Mouse (Mus musculus) liver, embryonic 16.5 days (tissue): ENCODE results near the gene Tenm4. TPM values are rescaled to one million over a fixed set of nuclear protein-coding genes. Genes with fewer than 3 reads are reported as not detected.

Experiments
- ATAC-seq: fragments of 200-750 bp; cut with Nextera tagmentation; 2 replicates; pipeline ENCODE4 v1.8.0; 2017; ENCODE audit warnings: low read depth, mild to moderate bottlenecking, moderate number of reproducible peaks, moderate library complexity
- H3K27ac ChIP-seq: fragments of 300-500 bp; sonication (generic); 2 replicates; pipeline ENCODE4 v1.5.1; 2014; ENCODE audit warnings: mild to moderate bottlenecking, low read length
- H3K27me3 ChIP-seq: fragments of 300-500 bp; sonication (generic); 2 replicates; pipeline ENCODE4 v1.6.1; 2014; ENCODE audit warnings: low read depth, low read length, mixed read lengths; ENCODE audit not compliant: control insufficient read depth, insufficient read depth
- H3K36me3 ChIP-seq: fragments of 300-500 bp; sonication (generic); 2 replicates; pipeline ENCODE4 v1.6.1; 2014; ENCODE audit warnings: mild to moderate bottlenecking; ENCODE audit not compliant: control insufficient read depth, insufficient read depth
- H3K4me1 ChIP-seq: fragments of 300-500 bp; sonication (generic); 2 replicates; pipeline ENCODE4 v1.6.1; 2014; ENCODE audit warnings: low read depth, low read length, mixed read lengths; ENCODE audit not compliant: control insufficient read depth
- H3K4me2 ChIP-seq: fragments of 300-500 bp; sonication (generic); 2 replicates; pipeline ENCODE4 v1.6.1; 2014; ENCODE audit warnings: low read depth, low read length, mixed read lengths
- H3K4me3 ChIP-seq: fragments of 300-500 bp; sonication (generic); 2 replicates; pipeline ENCODE4 v1.5.1; 2014; ENCODE audit warnings: low read depth, mild to moderate bottlenecking, low read length
- H3K9ac ChIP-seq: fragments of 300-500 bp; sonication (generic); 2 replicates; pipeline ENCODE4 v1.6.1; 2014; ENCODE audit warnings: low read depth, low read length
- H3K9me3 ChIP-seq: fragments of 300-500 bp; sonication (generic); replicated peaks from 2 replicates; pipeline ENCODE4 v1.6.1; 2016; ENCODE audit warnings: low read length; ENCODE audit not compliant: control insufficient read depth
- WGBS: fragments of 180-500 bp; shearing (Covaris S2); extraction: QIAGEN DNeasy Blood & Tissue Kit; methylation state at CpG from one replicate; pipeline ENCODE4 v1.1.7; 2014; ENCODE audit not compliant: insufficient replicate concordance; 5-methylcytosine and 5-hydroxymethylcytosine counted together
- polyA plus RNA-seq: library from polyadenylated mRNA; unstranded; fragments of >200 nt; fragmentation: Nextera tagmentation; extraction: Ambion mirVana; gene quantifications from 2 replicates; pipeline ENCODE4 v1.2.1, GENCODE M21; 2015

Tenm4 gene
- polyA plus RNA-seq, 1 experiment from 2014 or later: 2.4 TPM

DNA sequence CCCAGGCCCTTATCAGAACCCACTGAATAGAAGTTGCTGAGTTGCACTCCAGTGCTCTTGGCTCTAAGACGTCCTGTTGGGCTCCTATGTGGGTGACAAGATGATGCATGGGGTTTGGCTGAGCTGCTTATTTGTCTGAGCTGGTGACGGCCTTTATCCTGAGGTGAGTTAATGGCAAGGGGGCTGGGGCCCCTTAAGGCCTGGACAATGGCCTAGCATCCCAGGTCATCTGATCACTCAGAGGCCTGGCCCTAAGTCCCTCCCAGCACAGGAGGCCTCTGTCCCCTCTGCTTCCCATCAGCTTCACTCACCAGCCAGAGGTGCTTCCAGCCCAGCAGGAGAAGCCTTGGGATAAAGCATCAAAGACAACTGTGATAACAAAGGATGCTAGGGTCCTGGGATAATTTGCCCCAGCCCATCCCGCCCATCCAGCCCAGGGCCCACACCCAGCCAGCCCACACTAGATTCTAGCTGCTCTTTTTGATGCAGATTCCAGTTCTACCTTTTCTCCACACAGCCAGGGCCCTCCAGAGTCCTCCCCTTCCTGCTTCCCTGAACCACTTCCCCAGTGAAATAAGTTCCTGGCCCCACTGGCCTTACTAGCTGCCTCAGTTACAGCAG lies 484.2 kb downstream of the Tenm4 start:
- Histone ChIP-seq H3K9me3 (no peaks in the 10 kb centered on the region), H3K4me2 (no peak overlapping the region), H3K4me1 (no peaks in the 10 kb centered on the region), H3K36me3 (no peaks in the 10 kb centered on the region), H3K27me3 (no peaks in the 10 kb centered on the region; the same call in 1 of the 2 replicates), H3K9ac (no peak overlapping the region), H3K27ac (no peak overlapping the region), H3K4me3 (no peak overlapping the region)
- 45% methylated on average over 3 of the region's 3 CpGs for WGBS
- no peak for ATAC-seq

GRCm38 (mm10) chr7:96657101-96657830 lies 486.2 kb downstream of the Tenm4 start:
- H3K27me3 ChIP-seq: no peaks in the 10 kb centered on the region
- 9% methylated on average over 13 of the region's 13 CpGs for WGBS
- H3K9ac ChIP-seq: no peak overlapping the region
- H3K4me3 ChIP-seq: no peak overlapping the region
- no peak overlapping the region for H3K27ac ChIP-seq
- ATAC-seq: no peak
- no peak overlapping the region for H3K4me2 ChIP-seq
- H3K9me3 ChIP-seq: no peaks in the 10 kb centered on the region
- H3K4me1 ChIP-seq: no peaks in the 10 kb centered on the region
- H3K36me3 ChIP-seq: no peaks in the 10 kb centered on the region

- H3K27ac ChIP-seq: no peak overlapping the region
- no peak overlapping the region for H3K4me2 ChIP-seq
- no peaks in the 10 kb centered on the region for H3K36me3 ChIP-seq
- no peaks in the 10 kb centered on the region for H3K27me3 ChIP-seq
- 64% methylated on average over 11 of the region's 11 CpGs for WGBS
- H3K9ac ChIP-seq: no peak overlapping the region
- no peak for ATAC-seq
- H3K4me1 ChIP-seq: no peaks in the 10 kb centered on the region
- H3K4me3 ChIP-seq: no peak overlapping the region
- no peaks in the 10 kb centered on the region for H3K9me3 ChIP-seq
Observed at GRCm38 (mm10) chr7:96657857-96658580, 487.0 kb downstream of the Tenm4 start.

GRCm38 (mm10) chr7:96660907-96661306 lies 489.9 kb downstream of the Tenm4 start:
- Histone ChIP-seq H3K27ac (no peak overlapping the region), H3K4me1 (no peaks in the 10 kb centered on the region), H3K4me3 (no peak overlapping the region), H3K9me3 (no peaks in the 10 kb centered on the region), H3K9ac (no peak overlapping the region), H3K27me3 (no peaks in the 10 kb centered on the region), H3K36me3 (no peaks in the 10 kb centered on the region), H3K4me2 (no peak overlapping the region)
- no peak for ATAC-seq
- WGBS: 59% methylated on average over 3 of the region's 3 CpGs

DNA sequence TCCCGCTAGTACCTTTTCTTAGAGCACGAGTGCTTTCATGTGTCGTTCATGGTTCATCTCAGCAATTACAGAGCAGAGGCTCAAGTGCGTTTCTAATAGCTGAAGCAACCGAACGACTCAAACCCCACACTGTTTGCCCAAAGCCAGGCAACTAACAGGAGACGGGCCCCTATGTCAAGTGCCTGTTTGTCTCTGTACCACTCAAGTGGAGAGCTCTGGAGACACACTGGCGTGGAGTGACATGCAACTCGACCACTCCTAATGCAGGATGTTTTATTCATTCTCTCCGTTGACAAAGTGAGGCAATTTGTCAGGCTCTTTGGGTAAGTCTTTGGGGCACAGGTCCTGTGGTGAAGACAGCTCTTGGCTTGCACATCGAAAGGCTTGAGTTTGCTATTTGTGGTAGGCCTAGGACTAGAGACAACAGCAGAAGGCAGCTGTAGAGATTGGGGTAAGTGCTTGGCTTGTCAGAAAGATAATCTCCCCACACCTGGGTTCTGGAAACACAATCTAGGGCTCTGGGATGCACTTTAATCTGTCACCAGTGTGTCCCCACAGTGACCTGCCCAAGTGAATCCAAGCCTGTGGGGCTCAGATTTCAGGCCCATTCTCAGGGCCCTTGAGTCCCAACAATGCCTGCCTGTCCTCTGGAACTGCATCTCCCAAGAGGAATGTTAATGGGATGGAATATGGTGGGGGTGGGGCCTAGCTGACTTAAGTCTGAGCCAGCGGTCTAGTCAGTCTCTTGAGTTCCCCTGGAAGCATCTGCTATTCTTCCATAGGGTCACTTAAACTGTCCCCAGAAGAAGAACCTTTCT lies 490.5 kb downstream of the Tenm4 start:
- H3K27me3 ChIP-seq: no peaks in the 10 kb centered on the region
- H3K36me3 ChIP-seq: no peaks in the 10 kb centered on the region
- H3K4me3 ChIP-seq: no peak overlapping the region
- 57% methylated on average over 12 of the region's 12 CpGs for WGBS
- H3K9ac ChIP-seq: no peak overlapping the region
- H3K27ac ChIP-seq: no peak overlapping the region
- H3K4me2 ChIP-seq: no peak overlapping the region
- H3K4me1 ChIP-seq: no peaks in the 10 kb centered on the region
- no peak for ATAC-seq
- no peaks in the 10 kb centered on the region for H3K9me3 ChIP-seq

DNA sequence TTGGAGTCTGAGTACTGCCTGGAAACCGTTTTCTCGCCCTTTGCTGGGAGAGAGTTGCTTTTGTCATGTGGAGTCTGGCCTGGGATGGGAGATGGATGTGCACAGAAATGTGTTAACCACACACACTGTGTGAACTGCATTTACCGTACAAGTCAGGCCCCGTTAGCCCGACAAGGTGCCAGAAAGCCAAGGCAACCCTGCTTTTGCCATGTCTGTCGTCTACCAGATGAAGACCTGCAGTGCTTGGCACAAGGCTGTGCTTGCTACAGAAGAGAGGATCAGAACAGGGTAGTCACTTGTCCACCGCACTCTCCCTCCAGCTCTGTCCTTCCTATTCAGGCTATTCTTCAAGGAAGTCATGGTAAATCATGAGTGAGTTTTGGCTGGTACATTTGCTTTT lies 492.3 kb downstream of the Tenm4 start:
- Histone ChIP-seq H3K36me3 (no peaks in the 10 kb centered on the region), H3K4me3 (no peak overlapping the region), H3K9ac (no peak overlapping the region), H3K4me2 (no peak overlapping the region), H3K27ac (no peak overlapping the region), H3K27me3 (no peaks in the 10 kb centered on the region), H3K4me1 (no peaks in the 10 kb centered on the region), H3K9me3 (no peaks in the 10 kb centered on the region)
- WGBS: 62% methylated on average over 7 of the region's 7 CpGs
- ATAC-seq: no peak

DNA sequence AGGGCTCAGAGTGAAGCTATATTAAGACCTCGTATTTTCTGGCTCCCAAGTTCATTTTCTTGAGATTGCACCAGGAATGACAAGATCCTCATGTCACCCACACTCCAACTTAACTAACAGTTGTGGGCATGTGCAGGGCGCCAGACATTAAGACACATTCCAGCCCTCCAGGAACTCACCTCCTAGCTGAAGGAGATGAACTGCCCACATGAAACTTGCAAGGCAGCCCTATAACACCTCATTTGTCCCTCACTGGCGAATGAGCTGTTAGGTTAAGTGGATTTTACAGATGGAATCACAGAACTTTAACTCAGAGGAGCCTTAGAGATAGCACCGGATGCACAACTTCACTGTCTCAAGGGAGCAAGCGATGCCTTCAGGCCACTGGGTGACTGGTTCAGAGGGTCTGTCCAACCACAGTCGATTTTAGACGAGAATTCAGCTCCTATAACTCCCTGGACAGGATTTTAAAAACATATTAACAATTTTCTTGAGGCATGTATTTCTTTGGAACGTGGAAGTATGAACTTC lies 495.4 kb downstream of the Tenm4 start:
- Histone ChIP-seq H3K4me1 (no peaks in the 10 kb centered on the region), H3K27me3 (no peaks in the 10 kb centered on the region), H3K36me3 (no peaks in the 10 kb centered on the region), H3K4me2 (no peak overlapping the region), H3K9me3 (no peaks in the 10 kb centered on the region), H3K9ac (no peak overlapping the region), H3K4me3 (no peak overlapping the region), H3K27ac (no peak overlapping the region)
- WGBS: 50% methylated on average over 8 of the region's 8 CpGs
- ATAC-seq: no peak

DNA sequence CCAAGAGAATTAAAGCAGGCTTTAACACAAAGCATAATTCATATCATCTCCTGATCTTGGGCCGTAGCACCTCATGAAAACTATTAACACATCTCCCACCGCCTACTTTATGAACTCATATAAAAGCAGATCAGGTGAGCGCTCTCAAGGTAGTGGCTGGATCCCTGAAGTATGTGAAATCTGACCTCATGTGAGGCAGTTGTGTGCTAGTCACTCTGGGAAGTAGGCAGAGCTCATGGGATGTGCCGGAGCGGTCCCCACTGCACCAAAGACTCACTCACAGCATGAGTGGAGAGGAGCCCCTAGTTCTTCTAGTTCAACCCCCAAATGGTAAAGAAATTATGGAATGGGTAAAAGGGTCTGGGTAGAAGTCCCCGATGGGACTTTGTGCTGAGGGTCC lies 496.6 kb downstream of the Tenm4 start:
- 76% methylated on average over 6 of the region's 6 CpGs for WGBS
- Histone ChIP-seq H3K36me3 (no peaks in the 10 kb centered on the region), H3K27ac (no peak overlapping the region), H3K4me1 (no peaks in the 10 kb centered on the region), H3K27me3 (no peaks in the 10 kb centered on the region), H3K4me3 (no peak overlapping the region), H3K9ac (no peak overlapping the region), H3K4me2 (no peak overlapping the region), H3K9me3 (no peaks in the 10 kb centered on the region)
- no peak for ATAC-seq
